In genomic region chr5:4851245-4851933, GRCm38 (mm10) we compare ENCODE assay signal across 14 mouse cellular contexts.
DNase-seq lines count a peak whose midpoint lies in the region; ATAC-seq and TF ChIP-seq lines count a peak whose summit lies in the region.
"Had no signal": no experiment of that assay in that cellular context is flagged by ENCODE, and none has a peak within 500 bp of the region (broad histone marks: within the 10 kb centered on the region; RNA-seq: fewer than 3 reads in every experiment).

No protein-coding gene starts in this region.

- intact Hi-C loops in left cerebral cortex, postnatal 14 days (cut with DNase I) = no loop called here

- H3K4me1 ChIP-seq in hindbrain, embryonic 11.5 days (replicated peaks; ENCODE audit: control insufficient read depth, insufficient read depth, low read length) = no peaks in the 10 kb centered on the region
- 0 out of 2 replicates have a peak, but pooled peaks cover 3% of the 10 kb centered on the region for H3K4me1 ChIP-seq in hindbrain, embryonic 14.5 days (replicated peaks; ENCODE audit: control insufficient read depth, insufficient read depth, low read length)
- peaks cover 22% of the 10 kb centered on the region for H3K4me1 ChIP-seq in midbrain, embryonic 10.5 days
- H3K4me1 ChIP-seq in midbrain, postnatal 0 days (ENCODE audit: insufficient read depth, low read length) = no peaks in the 10 kb centered on the region

- H3K27me3 ChIP-seq in hindbrain, embryonic 11.5 days (ENCODE audit: control insufficient read depth, insufficient read depth, low read length) = no peaks in the 10 kb centered on the region
- H3K27me3 ChIP-seq in hindbrain, embryonic 14.5 days (ENCODE audit: control insufficient read depth, insufficient read depth, low read length) = no peaks in the 10 kb centered on the region
- H3K27me3 ChIP-seq in midbrain, embryonic 10.5 days (ENCODE audit: low read depth, poor library complexity, severe bottlenecking) = no peaks in the 10 kb centered on the region; the same call in 1 of the 2 replicates
- H3K27me3 ChIP-seq in midbrain, postnatal 0 days (ENCODE audit: insufficient read depth, low read length) = no peaks in the 10 kb centered on the region

- peak; percentile 83 for ATAC-seq in hindbrain, embryonic 11.5 days (ENCODE audit: low FRiP score)
- no peak for ATAC-seq in hindbrain, embryonic 14.5 days (ENCODE audit: low FRiP score)
- no peak for ATAC-seq in midbrain, postnatal 0 days (ENCODE audit: low FRiP score)
- ATAC-seq: activated CD4-positive, CD25-positive, alpha-beta regulatory T cell, adult 4 months had no signal

- DNase-seq in hindbrain, embryonic 11.5 days (ENCODE audit: low spot score) = peak; percentile 25
- DNase-seq in hindbrain, embryonic 14.5 days (ENCODE audit: low spot score) = no peak
- no peak for DNase-seq in midbrain, embryonic 10.5 days (ENCODE audit: low spot score)
- DNase-seq in midbrain, postnatal 0 days (ENCODE audit: low spot score) = no peak
- DNase-seq in layer of hippocampus, adult 9-10 months (ENCODE audit: low spot score) = peak; percentile 45
- peak; percentile 50 for DNase-seq in telencephalon, adult 2 months (ENCODE audit: low read depth, low spot score)
- DNase-seq in ovary, postnatal 36 days (ENCODE audit: low spot score) = no peak
- DNase-seq in left cerebral cortex, postnatal 14 days (ENCODE audit: low spot score in 2 of 2) = no peak
- DNase-seq: cerebellum, postnatal 10 days; kidney, postnatal 14 days; right cerebral cortex, postnatal 14 days had no signal

- no peaks in the 10 kb centered on the region for H3K9me3 ChIP-seq in hindbrain, embryonic 11.5 days (ENCODE audit: control insufficient read depth, low read length)
- H3K9me3 ChIP-seq in hindbrain, embryonic 14.5 days (ENCODE audit: control insufficient read depth, low read length) = no peaks in the 10 kb centered on the region
- H3K9me3 ChIP-seq in midbrain, embryonic 10.5 days (replicated peaks) = no peaks in the 10 kb centered on the region
- H3K9me3 ChIP-seq in midbrain, postnatal 0 days (ENCODE audit: low read length) = no peaks in the 10 kb centered on the region
- H3K9me3 ChIP-seq: G1E had no signal

- no peak overlapping the region for H3K4me2 ChIP-seq in hindbrain, embryonic 11.5 days (replicated peaks; ENCODE audit: low read depth, low read length)
- H3K4me2 ChIP-seq in hindbrain, embryonic 14.5 days (replicated peaks) = no peak overlapping the region
- H3K4me2 ChIP-seq in midbrain, postnatal 0 days (ENCODE audit: low read depth, low read length, poor library complexity, severe bottlenecking) = no peak overlapping the region

- no peak overlapping the region for H3K27ac ChIP-seq in hindbrain, embryonic 11.5 days (ENCODE audit: low read depth, low read length)
- no peak overlapping the region for H3K27ac ChIP-seq in hindbrain, embryonic 14.5 days
- peak overlapping the region; percentile 74 for H3K27ac ChIP-seq in midbrain, embryonic 10.5 days (replicated peaks)
- H3K27ac ChIP-seq in midbrain, postnatal 0 days (ENCODE audit: low read depth, low read length) = no peak overlapping the region
- H3K27ac ChIP-seq: macrophage had no signal

- no peaks in the 10 kb centered on the region for H3K36me3 ChIP-seq in hindbrain, embryonic 11.5 days (ENCODE audit: control insufficient read depth, insufficient read depth, low read length)
- H3K36me3 ChIP-seq in hindbrain, embryonic 14.5 days (replicated peaks; ENCODE audit: control insufficient read depth, insufficient read depth) = no peaks in the 10 kb centered on the region
- H3K36me3 ChIP-seq in midbrain, embryonic 10.5 days = no peaks in the 10 kb centered on the region
- H3K36me3 ChIP-seq in midbrain, postnatal 0 days (ENCODE audit: insufficient read depth, low read length) = no peaks in the 10 kb centered on the region
- H3K36me3 ChIP-seq: G1E had no signal

- no peak overlapping the region for H3K4me3 ChIP-seq in hindbrain, embryonic 11.5 days (ENCODE audit: low read depth, low read length)
- H3K4me3 ChIP-seq in hindbrain, embryonic 14.5 days (replicated peaks; ENCODE audit: low read length) = no peak overlapping the region
- no peak overlapping the region for H3K4me3 ChIP-seq in midbrain, embryonic 10.5 days
- H3K4me3 ChIP-seq in midbrain, postnatal 0 days (ENCODE audit: low read depth, low read length) = no peak overlapping the region

- H3K9ac ChIP-seq in hindbrain, embryonic 11.5 days (ENCODE audit: low read depth, low read length) = no peak overlapping the region
- no peak overlapping the region for H3K9ac ChIP-seq in hindbrain, embryonic 14.5 days
- H3K9ac ChIP-seq in midbrain, postnatal 0 days (replicated peaks; ENCODE audit: low read length, poor library complexity, severe bottlenecking) = no peak overlapping the region

- TF ChIP-seq CTCF in midbrain, postnatal 0 days (IDR thresholded peaks at IDR 0.05) = no peak

- 90% methylated on average over 4 of the region's 4 CpGs for WGBS in hindbrain, embryonic 11.5 days
- 82% methylated on average over 4 of the region's 4 CpGs for WGBS in hindbrain, embryonic 14.5 days
- WGBS in midbrain, embryonic 10.5 days = 98% methylated on average over 4 of the region's 4 CpGs
- 85% methylated on average over 4 of the region's 4 CpGs for WGBS in midbrain, postnatal 0 days

Comparison
In these comparisons a context has a peak if more than half of its experiments do, and no peak if none do; other contexts are left out.
1. DNase-seq: peak in hindbrain, embryonic 11.5 days (single experiment), layer of hippocampus, adult 9-10 months (single experiment) and telencephalon, adult 2 months (single experiment); none in hindbrain, embryonic 14.5 days (single experiment), midbrain, embryonic 10.5 days (single experiment), midbrain, postnatal 0 days (single experiment), ovary, postnatal 36 days (single experiment) and left cerebral cortex, postnatal 14 days (0 of 2).